Mouse (Mus musculus) natural killer cell, adult 2 months (primary cell): ENCODE results near the gene Tcea2.

Experiments
- DNase-seq, 2 experiments: peaks; one replicate each; pipeline ENCODE4 v3.0.0; 2022; ENCODE audit warnings: low spot score in 2 of 2

Tcea2 gene

DNA sequence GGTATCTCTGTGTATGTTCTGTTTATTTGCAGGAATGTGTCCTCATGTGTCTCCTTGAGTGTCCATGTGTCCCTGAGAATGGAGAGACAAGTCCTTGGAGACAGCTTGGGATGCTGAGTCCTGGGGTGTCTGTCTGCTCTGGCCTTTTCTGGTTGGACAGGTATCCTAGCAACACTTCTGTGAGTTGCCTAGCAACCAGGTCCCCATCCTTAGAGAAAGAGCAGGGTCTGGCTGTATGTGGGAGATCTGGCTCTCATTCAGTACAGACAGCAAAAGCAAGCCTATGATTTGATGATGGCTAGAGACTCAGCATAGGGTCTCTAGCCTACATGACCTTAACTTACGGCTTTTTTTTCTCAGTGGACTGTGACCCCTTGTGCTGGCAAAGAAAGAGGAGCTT is 33.6 kb downstream of the Tcea2 start:
- DNase-seq = no peak

- DNase-seq = no peak
Observed at GRCm38 (mm10) chr2:181714903-181715326, 34.8 kb downstream of the Tcea2 start, which contains the start of gene Oprl1. Gene Oprl1 (plus strand): TSS chr2:181715016.

DNA sequence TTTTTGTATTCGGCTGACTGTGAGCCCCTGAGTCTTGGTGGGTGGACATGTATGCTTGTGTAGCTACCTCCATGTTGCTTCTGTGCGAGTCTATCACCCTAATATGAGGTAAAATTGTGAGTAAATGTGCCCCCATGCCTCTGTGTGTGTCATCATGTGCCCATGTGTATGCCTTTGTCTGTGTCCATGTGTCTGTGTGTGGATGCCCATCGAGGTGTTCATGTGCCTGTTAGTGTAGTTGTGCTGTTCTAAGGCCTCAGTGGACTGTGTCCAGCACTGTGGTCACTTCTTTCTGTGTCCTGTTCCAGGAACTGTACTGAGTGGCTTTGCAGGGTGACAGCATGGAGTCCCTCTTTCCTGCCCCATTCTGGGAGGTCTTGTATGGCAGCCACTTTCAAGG is 35.3 kb downstream of the Tcea2 start:
- DNase-seq = no peak

DNA sequence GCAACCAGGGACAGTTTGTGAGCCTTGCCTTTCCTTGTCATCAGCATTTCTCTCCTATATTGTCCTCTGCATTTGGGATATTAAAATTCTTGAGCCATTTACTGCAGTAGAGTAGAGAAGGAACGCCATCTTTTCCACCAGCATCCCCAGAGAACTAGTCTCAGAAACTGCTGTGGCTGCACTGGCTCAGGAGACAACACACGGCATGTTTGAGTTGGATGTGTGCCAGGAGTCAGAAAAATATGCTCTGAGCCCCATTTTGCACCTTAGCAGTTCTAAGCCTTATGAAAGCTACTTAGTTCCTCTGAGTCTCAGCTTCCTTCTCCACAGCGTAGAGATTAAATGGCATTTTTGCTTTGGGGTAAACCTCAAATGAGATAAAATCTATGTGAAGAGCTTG is 36.9 kb downstream of the Tcea2 start:
- no peak for DNase-seq

DNA sequence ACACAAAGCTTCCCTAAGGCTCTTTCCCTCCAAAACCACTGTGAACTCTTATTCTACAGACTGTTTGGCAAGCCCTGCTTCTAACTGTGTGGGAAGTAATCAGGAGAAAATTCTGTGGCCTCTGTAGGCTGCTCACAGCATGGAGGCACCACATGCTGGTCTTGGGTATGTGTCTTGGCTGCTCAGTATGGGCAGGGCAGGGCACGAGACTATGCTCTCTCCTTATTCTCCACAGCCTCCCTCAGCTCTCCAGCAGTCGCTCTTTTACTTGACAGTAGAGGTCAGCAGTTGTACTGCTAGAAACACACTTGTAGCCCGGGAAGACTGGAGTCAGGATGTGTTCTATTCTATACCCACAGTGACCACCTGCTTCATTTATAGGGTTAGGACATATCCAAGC is 40.0 kb downstream of the Tcea2 start:
- DNase-seq = no peak

DNA sequence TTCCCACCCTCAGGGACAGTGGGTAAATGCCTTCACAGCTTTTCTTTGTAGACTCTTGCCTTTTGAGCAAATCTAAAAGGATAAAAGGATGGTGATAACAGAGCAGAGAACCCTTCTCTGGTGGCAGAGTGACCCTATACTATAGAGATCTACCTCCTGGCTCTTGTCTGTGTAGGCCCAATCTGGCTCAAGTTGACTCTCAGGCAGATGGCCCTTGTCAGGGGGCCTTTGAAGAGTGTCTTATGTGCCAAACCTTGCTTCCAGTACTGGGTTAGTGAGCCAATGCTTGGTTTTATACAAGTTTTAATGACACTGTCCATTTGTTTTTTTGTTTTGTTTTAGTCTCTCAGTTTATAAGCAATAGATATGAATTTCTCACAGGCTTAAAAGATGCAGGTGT is 41.1 kb downstream of the Tcea2 start:
- DNase-seq = no peak

- DNase-seq = no peak
Observed at GRCm38 (mm10) chr2:181722213-181722612, 42.1 kb downstream of the Tcea2 start.

DNA sequence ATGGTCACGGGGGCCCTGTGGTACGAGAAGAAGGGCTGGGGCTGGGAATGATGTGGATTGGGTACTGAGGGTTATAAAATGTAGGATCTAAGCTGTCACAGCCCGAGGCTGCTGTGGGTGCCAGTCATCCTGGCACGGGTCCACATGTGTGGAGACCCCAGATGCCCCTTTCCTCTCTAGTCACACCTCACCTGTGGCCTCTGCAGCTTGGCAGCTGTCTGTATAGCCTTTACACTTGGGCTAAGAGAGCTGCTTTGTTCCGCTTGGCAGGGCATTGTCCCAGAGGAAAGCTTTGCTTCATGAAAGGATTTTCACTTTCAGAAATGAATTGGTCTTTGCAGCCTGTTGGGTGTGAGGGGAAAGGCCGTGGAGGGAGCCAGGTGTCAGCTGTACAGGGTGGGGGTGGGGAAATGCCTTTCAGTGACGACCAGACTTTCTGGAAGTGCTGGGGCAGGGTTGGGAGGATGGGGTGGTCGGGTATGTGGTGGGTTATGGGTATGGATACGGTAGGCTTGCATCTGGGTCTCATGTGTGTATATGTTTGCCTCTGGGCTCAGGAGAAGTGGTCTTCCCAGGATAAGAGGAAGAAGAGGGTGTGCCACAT is 47.7 kb downstream of the Tcea2 start:
- no peak for DNase-seq

DNA sequence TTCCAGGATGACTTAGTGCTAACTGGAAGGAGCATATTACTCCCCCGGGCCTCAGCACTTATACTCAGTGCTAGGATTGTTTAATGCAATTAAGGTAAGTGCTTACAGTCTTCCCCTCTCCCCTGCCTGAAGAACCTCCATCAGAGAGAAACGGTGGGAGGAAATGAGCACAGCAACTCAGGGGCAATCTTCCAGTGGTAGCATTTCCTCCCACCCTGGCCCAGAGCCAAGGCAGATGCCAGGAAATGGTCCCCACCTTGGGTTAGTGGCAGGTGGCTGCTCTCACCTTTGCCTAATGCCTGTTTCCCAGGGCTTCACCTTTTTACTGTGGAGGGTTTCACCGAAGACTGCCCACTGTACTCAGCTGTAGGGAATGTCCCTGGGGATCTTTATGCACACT is 49.9 kb downstream of the Tcea2 start:
- DNase-seq = no peak
